Mouse (Mus musculus): ENCODE results near the gene 9130230L23Rik. TPM values are rescaled to one million over a fixed set of nuclear protein-coding genes. Genes with fewer than 3 reads are reported as not detected.
"Not testable (repeated sequence)": the region's sequence is repeated elsewhere in the genome, so short reads cannot be mapped to it uniquely, and the experiment has no call there.

9130230L23Rik gene
- total RNA-seq, 2 experiments from 2014 or later = not detected

- TF ChIP-seq CTCF (conservative IDR thresholded peaks at IDR 0.05) = no peak
- no peak overlapping the region for H3K27ac ChIP-seq
- DNase-seq (ENCODE audit: low spot score in 2 of 2) = no peak
- no peak overlapping the region for H3K4me3 ChIP-seq
Measured at GRCm38 (mm10) chr5:65997813-65998212, 6.3 kb downstream of the 9130230L23Rik start.

GRCm38 (mm10) chr5:65994643-65995042 is 9.4 kb downstream of the 9130230L23Rik start:
- Histone ChIP-seq H3K4me3 (no peak overlapping the region), H3K27ac (no peak overlapping the region)
- no peak for TF ChIP-seq CTCF (conservative IDR thresholded peaks at IDR 0.05)
- no peak for DNase-seq (ENCODE audit: low spot score in 2 of 2)

GRCm38 (mm10) chr5:65991191-65991590 is 12.9 kb downstream of the 9130230L23Rik start:
- no peak for TF ChIP-seq CTCF (conservative IDR thresholded peaks at IDR 0.05)
- DNase-seq (ENCODE audit: low spot score in 2 of 2) = no peak
- no peak overlapping the region for H3K4me3 ChIP-seq
- H3K27ac ChIP-seq = no peak overlapping the region

GRCm38 (mm10) chr5:65987004-65987403 is 17.1 kb downstream of the 9130230L23Rik start:
- not testable (repeated sequence) for DNase-seq (ENCODE audit: low spot score in 2 of 2); H3K27ac ChIP-seq; H3K4me3 ChIP-seq

- DNase-seq (ENCODE audit: low spot score in 2 of 2) = no peak
- H3K4me3 ChIP-seq = no peak overlapping the region
- no peak for TF ChIP-seq CTCF (conservative IDR thresholded peaks at IDR 0.05)
- no peak overlapping the region for H3K27ac ChIP-seq
Measured at GRCm38 (mm10) chr5:65986426-65986825, 17.7 kb downstream of the 9130230L23Rik start.

- Histone ChIP-seq H3K27ac (no peak overlapping the region), H3K4me3 (no peak overlapping the region)
- no peak for TF ChIP-seq CTCF (conservative IDR thresholded peaks at IDR 0.05)
- no peak for DNase-seq (ENCODE audit: low spot score in 2 of 2)
Measured at GRCm38 (mm10) chr5:65975731-65976130, 28.4 kb downstream of the 9130230L23Rik start.

- Histone ChIP-seq H3K4me3 (no peak overlapping the region), H3K27ac (no peak overlapping the region)
- no peak for DNase-seq (ENCODE audit: low spot score in 2 of 2)
- TF ChIP-seq CTCF (conservative IDR thresholded peaks at IDR 0.05) = no peak
Measured at GRCm38 (mm10) chr5:65973189-65973588, 30.9 kb downstream of the 9130230L23Rik start.

- Histone ChIP-seq H3K4me3 (no peak overlapping the region), H3K27ac (no peak overlapping the region)
- DNase-seq (ENCODE audit: low spot score in 2 of 2) = no peak
- no peak for TF ChIP-seq CTCF (conservative IDR thresholded peaks at IDR 0.05)
Measured at GRCm38 (mm10) chr5:65968004-65968403, 36.1 kb downstream of the 9130230L23Rik start.

- no peak overlapping the region for H3K27ac ChIP-seq
- no peak for TF ChIP-seq CTCF (conservative IDR thresholded peaks at IDR 0.05)
Measured at GRCm38 (mm10) chr5:65967091-65967490, 37.0 kb downstream of the 9130230L23Rik start.

GRCm38 (mm10) chr5:65965771-65966279 is 38.3 kb downstream of the 9130230L23Rik start:
- DNase-seq (ENCODE audit: low spot score in 2 of 2) = peak in 1 of 2 experiments; percentile 22
- TF ChIP-seq CTCF (conservative IDR thresholded peaks at IDR 0.05) = no peak

More at GRCm38 (mm10) chr5:65967091-65967490, 37.0 kb downstream of the 9130230L23Rik start:
- H3K4me3 ChIP-seq = no peak overlapping the region
- DNase-seq (ENCODE audit: low spot score in 2 of 2) = no peak

GRCm38 (mm10) chr5:65963291-65963690 is 40.8 kb downstream of the 9130230L23Rik start:
- Histone ChIP-seq H3K4me3 (no peak overlapping the region), H3K27ac (no peak overlapping the region)
- TF ChIP-seq CTCF (conservative IDR thresholded peaks at IDR 0.05) = no peak
- DNase-seq (ENCODE audit: low spot score in 2 of 2) = peak in 1 of 2 experiments; percentile 22

More at GRCm38 (mm10) chr5:65965771-65966279, 38.3 kb downstream of the 9130230L23Rik start:
- Histone ChIP-seq H3K4me3 (no peak overlapping the region), H3K27ac (no peak overlapping the region)

- DNase-seq (ENCODE audit: low spot score in 2 of 2) = no peak
Measured at GRCm38 (mm10) chr5:65960597-65960950, 43.5 kb downstream of the 9130230L23Rik start.

GRCm38 (mm10) chr5:65959893-65960596 is 44.0 kb downstream of the 9130230L23Rik start:
- no peak for DNase-seq (ENCODE audit: low spot score in 2 of 2)
- Histone ChIP-seq H3K27ac (no peak overlapping the region), H3K4me3 (no peak overlapping the region)
- TF ChIP-seq CTCF (conservative IDR thresholded peaks at IDR 0.05) = no peak; the same call in 1 of the 2 replicates

More at GRCm38 (mm10) chr5:65960597-65960950, 43.5 kb downstream of the 9130230L23Rik start:
- Histone ChIP-seq H3K27ac (no peak overlapping the region), H3K4me3 (no peak overlapping the region)
- TF ChIP-seq CTCF (conservative IDR thresholded peaks at IDR 0.05) = no peak

GRCm38 (mm10) chr5:65958597-65958996 is 45.5 kb downstream of the 9130230L23Rik start:
- Histone ChIP-seq H3K4me3 (no peak overlapping the region), H3K27ac (no peak overlapping the region)
- TF ChIP-seq CTCF (conservative IDR thresholded peaks at IDR 0.05) = peak; percentile 100; the same call in 1 of the 2 replicates
- DNase-seq (ENCODE audit: low spot score in 2 of 2) = peak; percentile 27 to 60

Measured in layer of hippocampus, adult 2 months (tissue).